Mouse (Mus musculus): ENCODE measurements around the gene Thsd4. TPM values are rescaled to one million over a fixed set of nuclear protein-coding genes. Genes with fewer than 3 reads are reported as not detected.

Thsd4 gene
- polyA plus RNA-seq, 1 experiment from 2014 or later, result 11.8 TPM

DNA sequence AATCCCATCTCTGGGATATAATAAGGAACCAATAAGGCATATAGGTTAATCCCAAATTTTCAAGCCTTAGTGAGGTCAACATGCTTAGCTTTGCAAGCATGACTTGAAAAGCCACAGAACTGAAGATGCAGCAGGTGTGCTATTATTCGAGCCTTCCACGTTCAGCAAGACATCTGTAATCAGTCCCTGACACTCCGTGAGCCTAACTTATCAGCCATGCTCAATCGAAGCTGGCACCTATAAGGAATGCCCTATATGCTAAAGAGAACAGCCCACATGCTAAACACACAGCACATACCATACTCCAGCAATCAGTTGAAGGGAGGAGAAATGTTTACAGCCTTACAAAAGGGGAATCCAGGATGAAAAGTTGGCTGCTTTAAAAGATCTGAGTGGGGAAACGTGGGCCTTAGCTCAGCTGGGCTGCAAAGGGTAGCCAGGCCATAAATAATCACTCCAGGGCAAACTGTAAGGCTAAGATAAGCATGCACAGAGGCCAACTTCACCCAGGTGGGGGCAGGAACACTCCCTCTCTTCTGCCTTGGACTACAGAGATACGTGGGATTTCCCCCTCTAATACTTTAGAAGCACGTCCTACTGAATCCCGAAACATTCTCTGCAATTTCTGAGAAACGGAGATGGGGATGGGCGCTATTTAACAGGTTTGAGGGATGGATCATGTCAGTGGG is 154.1 kb downstream of the Thsd4 start:
- H3K4me1 ChIP-seq (ENCODE audit: control insufficient read depth, insufficient read depth, low read length), result peaks cover 5% of the 10 kb centered on the region; the same call in 1 of the 2 replicates
- no peaks in the 10 kb centered on the region for H3K9me3 ChIP-seq (ENCODE audit: control insufficient read depth, low read length)
- WGBS, result 79% methylated on average over 10 of the region's 10 CpGs
- no peak overlapping the region for H3K27ac ChIP-seq (replicated peaks; ENCODE audit: low read depth, low read length)
- H3K36me3 ChIP-seq (ENCODE audit: control insufficient read depth, insufficient read depth, low read length), result no peaks in the 10 kb centered on the region
- H3K27me3 ChIP-seq (ENCODE audit: control insufficient read depth, insufficient read depth, low read length), result no peaks in the 10 kb centered on the region
- ATAC-seq (ENCODE audit: insufficient number of reproducible peaks, low FRiP score, low TSS enrichment, low read depth) (no peak), DNase-seq (ENCODE audit: low spot score) (no peak)
- no peak overlapping the region for H3K9ac ChIP-seq (ENCODE audit: low read length)
- H3K4me3 ChIP-seq (ENCODE audit: low read depth, low read length), result no peak overlapping the region
- no peak overlapping the region for H3K4me2 ChIP-seq (ENCODE audit: low read depth, severe bottlenecking)

DNA sequence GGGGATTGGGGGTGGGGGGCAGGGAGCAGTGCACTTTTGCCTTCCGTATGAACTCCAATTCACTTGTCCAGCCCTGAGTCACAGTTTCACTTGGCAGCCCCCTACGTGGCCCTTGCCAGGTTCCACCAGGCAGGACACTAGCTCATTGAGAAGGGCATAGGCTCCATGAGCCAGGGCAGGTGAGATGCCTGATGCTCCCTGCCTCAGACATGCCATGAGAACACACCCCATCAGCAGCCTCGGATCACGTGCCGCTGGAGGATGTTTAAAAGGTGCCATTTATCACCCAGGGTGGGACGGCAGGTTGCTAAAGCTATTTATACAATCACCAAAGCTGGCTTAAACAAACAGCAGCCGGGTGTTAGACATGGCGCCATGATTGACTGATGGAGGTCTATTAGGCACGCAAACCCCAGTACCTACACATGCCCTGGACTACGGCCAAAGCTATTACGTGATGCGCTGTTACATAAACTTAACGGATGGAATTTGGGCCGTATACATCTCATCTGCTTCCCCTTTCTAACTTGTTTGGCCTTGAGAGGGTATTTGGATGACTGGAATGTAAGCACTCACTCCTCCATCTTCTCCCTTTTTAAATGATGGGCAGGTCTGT is 157.6 kb downstream of the Thsd4 start:
- Histone ChIP-seq H3K4me3 (ENCODE audit: low read depth, low read length) (no peak overlapping the region), H3K4me1 (ENCODE audit: control insufficient read depth, insufficient read depth, low read length) (peaks cover 5% of the 10 kb centered on the region; the same call in 1 of the 2 replicates), H3K36me3 (ENCODE audit: control insufficient read depth, insufficient read depth, low read length) (no peaks in the 10 kb centered on the region), H3K9ac (ENCODE audit: low read length) (no peak overlapping the region), H3K27me3 (ENCODE audit: control insufficient read depth, insufficient read depth, low read length) (no peaks in the 10 kb centered on the region), H3K4me2 (ENCODE audit: low read depth, severe bottlenecking) (no peak overlapping the region), H3K9me3 (ENCODE audit: control insufficient read depth, low read length) (no peaks in the 10 kb centered on the region), H3K27ac (replicated peaks; ENCODE audit: low read depth, low read length) (no peak overlapping the region)
- DNase-seq (ENCODE audit: low spot score) (no peak), ATAC-seq (ENCODE audit: insufficient number of reproducible peaks, low FRiP score, low TSS enrichment, low read depth) (no peak)
- 38% methylated on average over 14 of the region's 14 CpGs for WGBS

DNA sequence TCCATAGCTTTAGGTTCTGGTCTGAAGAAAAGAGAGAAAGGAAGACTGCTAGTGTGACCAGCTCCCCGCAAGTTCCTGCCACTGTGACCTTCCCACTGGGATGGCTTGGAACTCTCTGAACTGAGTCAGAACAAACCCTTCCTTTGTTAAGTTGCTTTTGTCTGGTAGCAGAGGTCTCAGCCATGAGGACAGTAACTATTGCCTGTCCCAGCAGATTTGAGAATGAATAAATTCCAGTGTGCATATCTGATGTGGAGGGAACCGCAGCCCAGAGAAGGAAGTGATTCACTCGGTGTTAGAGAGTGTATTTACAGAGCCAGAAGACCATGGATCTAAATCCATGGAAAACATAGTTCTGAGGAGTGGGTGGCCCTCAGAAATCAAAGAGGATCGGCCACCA is 169.5 kb downstream of the Thsd4 start:
- no peaks in the 10 kb centered on the region for H3K27me3 ChIP-seq (ENCODE audit: control insufficient read depth, insufficient read depth, low read length)
- ATAC-seq (ENCODE audit: insufficient number of reproducible peaks, low FRiP score, low TSS enrichment, low read depth) (no peak), DNase-seq (ENCODE audit: low spot score) (no peak)
- no peaks in the 10 kb centered on the region for H3K9me3 ChIP-seq (ENCODE audit: control insufficient read depth, low read length)
- H3K9ac ChIP-seq (ENCODE audit: low read length), result no peak overlapping the region
- H3K4me3 ChIP-seq (ENCODE audit: low read depth, low read length), result no peak overlapping the region
- no peaks in the 10 kb centered on the region for H3K36me3 ChIP-seq (ENCODE audit: control insufficient read depth, insufficient read depth, low read length)
- peaks cover 7% of the 10 kb centered on the region; the same call in 1 of the 2 replicates for H3K4me1 ChIP-seq (ENCODE audit: control insufficient read depth, insufficient read depth, low read length)
- 93% methylated on average over 4 of the region's 4 CpGs for WGBS
- H3K27ac ChIP-seq (replicated peaks; ENCODE audit: low read depth, low read length), result no peak overlapping the region
- H3K4me2 ChIP-seq (ENCODE audit: low read depth, severe bottlenecking), result no peak overlapping the region

DNA sequence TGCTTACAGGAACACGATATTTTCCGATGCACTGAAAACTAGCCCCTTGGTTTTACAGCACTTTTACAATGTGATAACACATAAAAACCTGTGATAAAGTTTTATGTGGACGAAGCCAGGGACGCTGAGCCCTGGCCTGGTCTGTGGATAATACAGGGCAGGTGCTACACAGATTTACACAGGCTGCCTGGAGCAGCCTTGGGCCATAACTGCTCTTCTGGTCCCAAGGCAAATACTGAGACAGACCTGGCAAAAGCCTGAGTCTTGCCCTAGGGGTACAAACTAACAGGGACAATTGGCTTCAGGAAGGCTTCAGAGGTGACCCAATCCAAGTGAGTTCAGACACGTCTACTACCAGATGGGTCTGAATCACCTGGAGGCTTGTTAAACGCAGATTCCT is 170.7 kb downstream of the Thsd4 start:
- H3K9me3 ChIP-seq (ENCODE audit: control insufficient read depth, low read length), result no peaks in the 10 kb centered on the region
- WGBS, result 26% methylated on average over 6 of the region's 6 CpGs
- no peak overlapping the region for H3K4me2 ChIP-seq (ENCODE audit: low read depth, severe bottlenecking)
- no peak overlapping the region for H3K4me3 ChIP-seq (ENCODE audit: low read depth, low read length)
- no peak overlapping the region for H3K27ac ChIP-seq (replicated peaks; ENCODE audit: low read depth, low read length)
- no peaks in the 10 kb centered on the region for H3K27me3 ChIP-seq (ENCODE audit: control insufficient read depth, insufficient read depth, low read length)
- DNase-seq (ENCODE audit: low spot score), result peak; percentile 60
- no peaks in the 10 kb centered on the region for H3K36me3 ChIP-seq (ENCODE audit: control insufficient read depth, insufficient read depth, low read length)
- peak; percentile 44; the same call in 1 of the 2 replicates for ATAC-seq (ENCODE audit: insufficient number of reproducible peaks, low FRiP score, low TSS enrichment, low read depth)
- H3K4me1 ChIP-seq (ENCODE audit: control insufficient read depth, insufficient read depth, low read length), result peaks cover 7% of the 10 kb centered on the region; the same call in 1 of the 2 replicates
- no peak overlapping the region for H3K9ac ChIP-seq (ENCODE audit: low read length)

DNA sequence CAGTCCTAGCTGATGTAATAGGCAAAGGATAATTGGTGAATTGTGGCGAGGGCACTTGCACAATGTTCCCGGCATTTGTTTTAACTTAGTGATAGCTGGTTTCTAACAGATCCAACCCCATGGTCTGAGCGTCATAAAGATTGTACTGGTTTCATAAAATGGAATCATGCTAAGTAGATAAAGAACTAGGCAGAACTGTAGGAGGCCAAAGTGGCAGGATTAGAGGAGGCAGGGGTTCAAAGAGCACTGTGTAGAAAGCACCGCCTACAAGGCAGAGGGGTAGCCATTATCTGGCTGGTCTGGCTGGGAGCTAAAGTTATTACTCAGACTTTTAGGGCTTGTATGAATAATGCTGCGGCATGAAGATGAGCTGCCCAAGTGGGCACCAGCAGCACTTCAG is 185.7 kb downstream of the Thsd4 start:
- Histone ChIP-seq H3K27ac (replicated peaks; ENCODE audit: low read depth, low read length) (no peak overlapping the region), H3K9me3 (ENCODE audit: control insufficient read depth, low read length) (no peaks in the 10 kb centered on the region), H3K36me3 (ENCODE audit: control insufficient read depth, insufficient read depth, low read length) (no peaks in the 10 kb centered on the region), H3K4me1 (ENCODE audit: control insufficient read depth, insufficient read depth, low read length) (no peaks in the 10 kb centered on the region), H3K4me3 (ENCODE audit: low read depth, low read length) (no peak overlapping the region), H3K27me3 (ENCODE audit: control insufficient read depth, insufficient read depth, low read length) (no peaks in the 10 kb centered on the region), H3K9ac (ENCODE audit: low read length) (no peak overlapping the region), H3K4me2 (ENCODE audit: low read depth, severe bottlenecking) (no peak overlapping the region)
- DNase-seq (ENCODE audit: low spot score) (no peak), ATAC-seq (ENCODE audit: insufficient number of reproducible peaks, low FRiP score, low TSS enrichment, low read depth) (no peak)
- 90% methylated on average over 5 of the region's 5 CpGs for WGBS

DNA sequence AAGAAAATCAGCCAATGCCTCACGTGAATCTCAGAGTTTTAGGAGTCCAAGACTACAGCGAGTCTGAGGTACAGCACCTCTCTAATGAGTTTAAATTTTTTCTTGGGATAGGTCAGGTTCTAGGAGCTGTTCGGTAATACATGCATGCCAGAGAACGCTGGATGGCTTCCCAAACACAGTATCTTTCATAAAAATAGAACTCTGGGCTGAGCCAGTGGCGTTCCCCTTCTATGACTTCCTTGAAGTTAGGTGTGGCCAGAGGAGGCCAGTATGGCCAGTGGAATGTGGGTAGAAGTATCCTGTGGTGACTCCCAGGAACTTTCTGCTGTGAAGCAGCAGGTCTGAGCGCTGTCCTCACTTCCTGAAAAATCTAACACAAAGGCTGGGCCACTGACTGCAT is 186.4 kb downstream of the Thsd4 start:
- Histone ChIP-seq H3K4me3 (ENCODE audit: low read depth, low read length) (no peak overlapping the region), H3K27me3 (ENCODE audit: control insufficient read depth, insufficient read depth, low read length) (no peaks in the 10 kb centered on the region), H3K36me3 (ENCODE audit: control insufficient read depth, insufficient read depth, low read length) (no peaks in the 10 kb centered on the region), H3K4me2 (ENCODE audit: low read depth, severe bottlenecking) (no peak overlapping the region), H3K9me3 (ENCODE audit: control insufficient read depth, low read length) (no peaks in the 10 kb centered on the region), H3K27ac (replicated peaks; ENCODE audit: low read depth, low read length) (no peak overlapping the region), H3K9ac (ENCODE audit: low read length) (no peak overlapping the region), H3K4me1 (ENCODE audit: control insufficient read depth, insufficient read depth, low read length) (no peaks in the 10 kb centered on the region)
- DNase-seq (ENCODE audit: low spot score) (no peak), ATAC-seq (ENCODE audit: insufficient number of reproducible peaks, low FRiP score, low TSS enrichment, low read depth) (no peak)
- 91% methylated on average over 6 of the region's 6 CpGs for WGBS

DNA sequence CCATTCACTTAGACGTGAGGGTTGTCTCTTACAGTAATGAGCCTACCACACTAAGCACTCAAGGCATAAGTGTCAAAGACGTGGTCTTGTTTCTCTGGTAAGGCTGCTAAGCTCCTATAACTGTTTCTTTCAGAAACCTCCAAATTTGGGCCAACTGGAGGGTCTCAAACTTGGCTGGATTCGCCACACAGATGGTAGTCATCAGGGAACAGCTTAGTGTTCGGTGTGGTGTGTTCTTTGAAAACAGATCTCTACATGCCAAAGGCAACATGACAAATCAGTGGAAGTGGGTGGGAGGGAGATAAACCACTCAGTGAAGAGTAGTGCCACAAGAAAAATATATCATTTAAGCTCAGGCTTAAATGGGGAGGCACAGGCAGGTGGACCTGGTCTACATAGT is 191.9 kb downstream of the Thsd4 start:
- H3K9me3 ChIP-seq (ENCODE audit: control insufficient read depth, low read length), result no peaks in the 10 kb centered on the region
- DNase-seq (ENCODE audit: low spot score) (no peak), ATAC-seq (ENCODE audit: insufficient number of reproducible peaks, low FRiP score, low TSS enrichment, low read depth) (no peak)
- no peak overlapping the region for H3K4me2 ChIP-seq (ENCODE audit: low read depth, severe bottlenecking)
- H3K4me1 ChIP-seq (ENCODE audit: control insufficient read depth, insufficient read depth, low read length), result no peaks in the 10 kb centered on the region
- no peak overlapping the region for H3K27ac ChIP-seq (replicated peaks; ENCODE audit: low read depth, low read length)
- H3K27me3 ChIP-seq (ENCODE audit: control insufficient read depth, insufficient read depth, low read length), result no peaks in the 10 kb centered on the region
- H3K9ac ChIP-seq (ENCODE audit: low read length), result no peak overlapping the region
- no peak overlapping the region for H3K4me3 ChIP-seq (ENCODE audit: low read depth, low read length)
- no peaks in the 10 kb centered on the region for H3K36me3 ChIP-seq (ENCODE audit: control insufficient read depth, insufficient read depth, low read length)
- 83% methylated on average over 4 of the region's 4 CpGs for WGBS

DNA sequence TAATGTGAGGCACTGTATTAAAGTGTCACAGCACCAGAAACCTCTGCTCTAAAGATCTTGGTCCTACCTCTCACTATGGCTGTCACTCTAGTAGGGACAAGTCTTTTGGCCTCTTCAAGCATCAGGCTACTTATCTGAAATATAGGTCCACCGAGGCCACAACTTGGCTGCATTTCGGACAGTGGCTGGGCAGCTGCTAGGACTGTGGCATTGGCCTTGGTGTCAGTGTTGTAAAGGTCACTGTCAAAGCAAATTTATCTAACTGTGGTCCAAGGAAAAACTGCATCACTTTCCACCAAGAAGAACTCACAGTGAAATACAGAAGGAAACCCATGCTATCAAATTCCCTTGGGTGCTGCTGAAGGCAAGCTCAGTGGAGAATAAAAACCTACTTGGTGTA is 197.1 kb downstream of the Thsd4 start:
- Histone ChIP-seq H3K27ac (replicated peaks; ENCODE audit: low read depth, low read length) (no peak overlapping the region), H3K4me2 (ENCODE audit: low read depth, severe bottlenecking) (no peak overlapping the region), H3K9me3 (ENCODE audit: control insufficient read depth, low read length) (no peaks in the 10 kb centered on the region), H3K36me3 (ENCODE audit: control insufficient read depth, insufficient read depth, low read length) (no peaks in the 10 kb centered on the region), H3K9ac (ENCODE audit: low read length) (no peak overlapping the region), H3K4me3 (ENCODE audit: low read depth, low read length) (no peak overlapping the region), H3K4me1 (ENCODE audit: control insufficient read depth, insufficient read depth, low read length) (no peaks in the 10 kb centered on the region), H3K27me3 (ENCODE audit: control insufficient read depth, insufficient read depth, low read length) (no peaks in the 10 kb centered on the region)
- WGBS, result 94% methylated on average over 2 of the region's 2 CpGs
- ATAC-seq (ENCODE audit: insufficient number of reproducible peaks, low FRiP score, low TSS enrichment, low read depth) (no peak), DNase-seq (ENCODE audit: low spot score) (no peak)
